Mouse (Mus musculus) stomach, embryonic 15.5 days (tissue): ENCODE measurements around the gene Slc9a3r1. TPM values are rescaled to one million over a fixed set of nuclear protein-coding genes. Genes with fewer than 3 reads are reported as not detected.
A peak's percentile ranks its signal among the peaks of the same experiment; 100 is the strongest.

Source experiments
- ATAC-seq: fragments of 200-750 bp; cut with Nextera tagmentation; 2 replicates; pipeline ENCODE4 v1.8.0; 2017; ENCODE audit warnings: low read depth, moderate number of reproducible peaks, moderate TSS enrichment; ENCODE audit not compliant: insufficient read depth, low FRiP score
- H3K27ac ChIP-seq: fragments of 300-500 bp; sonication (generic); 2 replicates; pipeline ENCODE4 v1.5.1; 2015; ENCODE audit warnings: mild to moderate bottlenecking, inconsistent platforms
- H3K27me3 ChIP-seq: fragments of 300-500 bp; sonication (generic); replicated peaks from 2 replicates; pipeline ENCODE4 v1.6.1; 2015; ENCODE audit warnings: inconsistent platforms
- H3K36me3 ChIP-seq: fragments of 300-500 bp; sonication (generic); 2 replicates; pipeline ENCODE4 v1.6.1; 2015; ENCODE audit warnings: inconsistent platforms
- H3K4me1 ChIP-seq: fragments of 300-500 bp; sonication (generic); 2 replicates; pipeline ENCODE4 v1.6.1; 2015; ENCODE audit warnings: inconsistent platforms
- H3K4me2 ChIP-seq: fragments of 300-500 bp; sonication (generic); 2 replicates; pipeline ENCODE4 v1.6.1; 2015; ENCODE audit warnings: mild to moderate bottlenecking, inconsistent platforms
- H3K4me3 ChIP-seq: fragments of 300-500 bp; sonication (generic); replicated peaks from 2 replicates; pipeline ENCODE4 v1.5.1; 2015; ENCODE audit warnings: inconsistent platforms
- H3K9ac ChIP-seq: fragments of 300-500 bp; sonication (generic); 2 replicates; pipeline ENCODE4 v1.6.1; 2015; ENCODE audit warnings: inconsistent platforms
- H3K9me3 ChIP-seq: fragments of 300-500 bp; sonication (generic); 2 replicates; pipeline ENCODE4 v1.6.1; 2016; ENCODE audit warnings: inconsistent platforms
- WGBS: fragments of 180-500 bp; shearing (Covaris S2); methylation state at CpG from one replicate; pipeline ENCODE4 v1.1.7; 2015; 5-methylcytosine and 5-hydroxymethylcytosine counted together
- polyA plus RNA-seq: library from polyadenylated mRNA; unstranded; fragments of >200 nt; fragmentation: Nextera tagmentation; extraction: Ambion mirVana; gene quantifications from 2 replicates; pipeline ENCODE4 v1.2.1, GENCODE M21; 2015

Slc9a3r1 gene
- polyA plus RNA-seq, 1 experiment from 2014 or later: 142 TPM

GRCm38 (mm10) chr11:115200520-115200919, 37.4 kb downstream of the Slc9a3r1 start:
- WGBS: 89% methylated on average over 4 of the region's 4 CpGs
- H3K4me1 ChIP-seq: no peaks in the 10 kb centered on the region
- no peaks in the 10 kb centered on the region; the same call in 1 of the 2 replicates for H3K27me3 ChIP-seq
- H3K9me3 ChIP-seq: no peaks in the 10 kb centered on the region
- H3K4me2 ChIP-seq: no peak overlapping the region
- no peak for ATAC-seq
- peaks cover 10% of the 10 kb centered on the region; the same call in 1 of the 2 replicates for H3K36me3 ChIP-seq
- no peak overlapping the region for H3K27ac ChIP-seq
- H3K4me3 ChIP-seq: no peak overlapping the region
- H3K9ac ChIP-seq: no peak overlapping the region

- Histone ChIP-seq H3K9ac (no peak overlapping the region), H3K36me3 (peaks cover 9% of the 10 kb centered on the region; the same call in 1 of the 2 replicates), H3K4me3 (no peak overlapping the region), H3K9me3 (no peaks in the 10 kb centered on the region), H3K4me1 (no peaks in the 10 kb centered on the region), H3K27me3 (no peaks in the 10 kb centered on the region; the same call in 1 of the 2 replicates), H3K4me2 (no peak overlapping the region), H3K27ac (no peak overlapping the region)
- ATAC-seq: 0 out of 2 replicates have a peak, but pooled peaks have one; percentile 70
- 14% methylated on average over 12 of the region's 12 CpGs for WGBS
Observed at GRCm38 (mm10) chr11:115202316-115202715, 39.2 kb downstream of the Slc9a3r1 start.

GRCm38 (mm10) chr11:115202756-115203155, 39.6 kb downstream of the Slc9a3r1 start:
- Histone ChIP-seq H3K9ac (no peak overlapping the region), H3K27me3 (no peaks in the 10 kb centered on the region; the same call in 1 of the 2 replicates), H3K4me2 (no peak overlapping the region), H3K27ac (no peak overlapping the region), H3K36me3 (peaks cover 5% of the 10 kb centered on the region; the same call in 1 of the 2 replicates), H3K9me3 (no peaks in the 10 kb centered on the region), H3K4me3 (no peak overlapping the region), H3K4me1 (no peaks in the 10 kb centered on the region)
- 92% methylated on average over 9 of the region's 9 CpGs for WGBS
- ATAC-seq: no peak

GRCm38 (mm10) chr11:115208126-115208525, 45.0 kb downstream of the Slc9a3r1 start:
- Histone ChIP-seq H3K27ac (no peak overlapping the region), H3K4me1 (0 out of 2 replicates have a peak, but pooled peaks cover 5% of the 10 kb centered on the region), H3K9ac (no peak overlapping the region), H3K36me3 (no peaks in the 10 kb centered on the region), H3K4me3 (no peak overlapping the region), H3K9me3 (no peaks in the 10 kb centered on the region), H3K4me2 (no peak overlapping the region), H3K27me3 (no peaks in the 10 kb centered on the region; the same call in 1 of the 2 replicates)
- ATAC-seq: no peak
- WGBS: 69% methylated on average over 12 of the region's 12 CpGs

GRCm38 (mm10) chr11:115208776-115209732, 45.9 kb downstream of the Slc9a3r1 start:
- Histone ChIP-seq H3K9me3 (no peaks in the 10 kb centered on the region), H3K36me3 (no peaks in the 10 kb centered on the region), H3K4me3 (no peak overlapping the region), H3K27me3 (no peaks in the 10 kb centered on the region; the same call in 1 of the 2 replicates), H3K4me1 (0 out of 2 replicates have a peak, but pooled peaks cover 5% of the 10 kb centered on the region), H3K9ac (no peak overlapping the region), H3K27ac (no peak overlapping the region), H3K4me2 (no peak overlapping the region)
- ATAC-seq: no peak
- WGBS: 77% methylated on average over 25 of the region's 25 CpGs

DNA sequence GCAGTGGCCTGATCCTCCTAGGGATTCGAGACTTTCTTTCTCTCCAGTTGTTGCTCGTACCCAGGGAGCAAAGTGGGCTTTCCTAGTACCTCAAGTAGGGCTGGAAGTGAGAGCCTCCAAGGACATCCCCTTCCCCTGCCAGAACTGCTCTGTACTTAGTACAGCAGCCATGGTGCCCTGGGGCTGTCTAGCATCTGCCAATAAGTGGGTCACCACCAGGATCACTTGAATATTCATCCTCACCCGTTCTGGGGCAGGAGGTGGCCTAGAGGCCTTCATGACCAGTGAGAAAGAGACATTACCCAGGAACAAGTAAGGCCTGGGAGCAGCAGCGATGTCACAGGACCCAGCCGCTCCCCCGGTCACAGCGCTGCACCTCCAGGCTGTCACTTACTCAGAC, 46.8 kb downstream of the Slc9a3r1 start:
- no peak overlapping the region for H3K4me3 ChIP-seq
- 74% methylated on average over 7 of the region's 7 CpGs for WGBS

GRCm38 (mm10) chr11:115212116-115212515, 49.0 kb downstream of the Slc9a3r1 start:
- WGBS: 45% methylated on average over 13 of the region's 13 CpGs
- Histone ChIP-seq H3K4me2 (no peak overlapping the region), H3K27ac (no peak overlapping the region), H3K27me3 (no peaks in the 10 kb centered on the region), H3K4me3 (no peak overlapping the region), H3K9me3 (no peaks in the 10 kb centered on the region), H3K4me1 (0 out of 2 replicates have a peak, but pooled peaks cover 5% of the 10 kb centered on the region), H3K9ac (no peak overlapping the region), H3K36me3 (no peaks in the 10 kb centered on the region)
- no peak for ATAC-seq

More for the DNA sequence above, 46.8 kb downstream of the Slc9a3r1 start:
- H3K27me3 ChIP-seq: no peaks in the 10 kb centered on the region; the same call in 1 of the 2 replicates
- H3K27ac ChIP-seq: no peak overlapping the region
- H3K9ac ChIP-seq: no peak overlapping the region
- no peaks in the 10 kb centered on the region for H3K36me3 ChIP-seq
- 0 out of 2 replicates have a peak, but pooled peaks cover 5% of the 10 kb centered on the region for H3K4me1 ChIP-seq
- H3K9me3 ChIP-seq: no peaks in the 10 kb centered on the region
- H3K4me2 ChIP-seq: no peak overlapping the region
- no peak for ATAC-seq

DNA sequence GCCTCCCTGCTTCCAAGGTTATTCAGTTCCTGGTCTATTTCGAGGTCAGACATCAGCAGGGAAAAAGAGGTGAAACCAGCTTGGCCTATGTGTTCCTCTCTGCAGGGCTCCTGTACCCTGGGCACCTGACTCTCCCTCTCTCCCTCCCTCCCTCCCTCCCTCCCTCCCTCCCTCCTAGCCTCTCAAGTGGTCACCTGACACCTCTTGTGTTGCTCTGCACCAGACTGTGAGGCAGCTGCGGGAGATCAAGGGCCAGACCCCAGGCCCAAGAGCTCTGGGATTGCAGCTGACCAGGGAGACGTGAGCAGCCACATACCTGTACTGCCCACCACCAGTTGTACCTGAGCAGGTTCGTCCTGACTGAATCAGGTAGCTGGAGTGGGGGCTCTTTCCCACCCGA, 52.0 kb downstream of the Slc9a3r1 start:
- Histone ChIP-seq H3K36me3 (no peaks in the 10 kb centered on the region), H3K4me3 (no peak overlapping the region), H3K27me3 (0 out of 2 replicates have a peak, but pooled peaks cover 3% of the 10 kb centered on the region), H3K4me1 (0 out of 2 replicates have a peak, but pooled peaks cover 11% of the 10 kb centered on the region), H3K4me2 (no peak overlapping the region), H3K9me3 (no peaks in the 10 kb centered on the region), H3K9ac (no peak overlapping the region), H3K27ac (no peak overlapping the region)
- ATAC-seq: 0 out of 2 replicates have a peak, but pooled peaks have one; percentile 37
- WGBS: 37% methylated on average over 5 of the region's 5 CpGs

DNA sequence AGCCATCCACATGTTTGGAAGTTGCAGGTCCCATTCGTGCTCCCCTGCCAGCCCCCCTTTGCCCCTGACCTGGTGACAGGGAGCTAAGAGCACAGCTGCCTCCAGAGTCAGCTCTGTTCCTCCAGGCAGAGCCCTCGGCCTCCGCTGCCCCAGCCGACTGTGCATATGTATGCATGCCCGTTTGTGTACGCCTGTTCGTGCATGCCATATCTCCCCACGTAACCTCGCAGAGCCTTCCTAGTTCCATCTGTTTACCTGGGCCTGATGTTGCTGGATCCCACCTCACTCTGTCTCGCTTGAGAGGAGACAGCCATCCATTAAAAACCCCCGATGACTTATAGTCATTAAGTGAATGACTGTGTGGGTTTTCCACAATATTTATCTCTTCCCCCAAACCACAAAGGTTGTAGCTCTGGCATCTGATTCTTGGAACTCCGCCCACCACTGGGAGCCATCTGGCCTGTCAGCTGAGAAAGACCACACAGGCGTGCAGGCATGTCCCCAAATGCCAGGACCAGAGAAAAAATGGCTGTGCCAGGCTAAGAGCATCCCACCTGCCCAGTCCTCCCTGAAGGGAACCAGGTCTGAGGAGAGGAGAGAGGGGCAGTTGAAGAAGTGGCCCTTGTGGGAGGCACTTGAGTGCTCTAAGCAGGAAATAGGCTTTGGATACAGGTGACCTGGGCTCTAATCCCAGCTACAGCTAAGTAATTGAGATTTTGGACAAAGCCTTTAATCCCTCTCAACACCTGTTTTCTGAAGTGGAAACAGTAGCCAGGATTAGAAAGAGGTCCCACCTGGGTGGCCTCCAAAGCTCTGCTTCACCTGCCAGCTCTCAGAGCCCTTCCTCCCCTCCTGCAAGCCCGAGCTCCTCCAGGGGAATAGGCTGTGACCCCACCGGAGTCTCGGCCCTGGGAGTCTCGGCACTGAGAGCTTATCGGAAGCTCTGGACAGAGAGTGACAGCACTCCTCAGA, 54.6 kb downstream of the Slc9a3r1 start:
- WGBS: 48% methylated on average over 18 of the region's 18 CpGs
- Histone ChIP-seq H3K4me1 (peaks cover 17% of the 10 kb centered on the region), H3K36me3 (no peaks in the 10 kb centered on the region), H3K4me3 (no peak overlapping the region), H3K9me3 (no peaks in the 10 kb centered on the region), H3K9ac (no peak overlapping the region), H3K27me3 (0 out of 2 replicates have a peak, but pooled peaks cover 3% of the 10 kb centered on the region), H3K4me2 (no peak overlapping the region), H3K27ac (no peak overlapping the region)
- ATAC-seq: no peak

GRCm38 (mm10) chr11:115219263-115219662, 56.1 kb downstream of the Slc9a3r1 start:
- Histone ChIP-seq H3K27me3 (0 out of 2 replicates have a peak, but pooled peaks cover 3% of the 10 kb centered on the region), H3K4me3 (no peak overlapping the region), H3K27ac (no peak overlapping the region), H3K4me1 (peaks cover 18% of the 10 kb centered on the region), H3K4me2 (no peak overlapping the region), H3K36me3 (no peaks in the 10 kb centered on the region), H3K9ac (no peak overlapping the region), H3K9me3 (no peaks in the 10 kb centered on the region)
- 35% methylated on average over 9 of the region's 9 CpGs for WGBS
- no peak for ATAC-seq

- Histone ChIP-seq H3K4me3 (no peak overlapping the region), H3K27me3 (peaks cover 3% of the 10 kb centered on the region; the same call in 1 of the 2 replicates), H3K9me3 (no peaks in the 10 kb centered on the region), H3K9ac (no peak overlapping the region), H3K4me1 (peaks cover 18% of the 10 kb centered on the region), H3K27ac (no peak overlapping the region), H3K36me3 (no peaks in the 10 kb centered on the region), H3K4me2 (no peak overlapping the region)
- WGBS: 84% methylated on average over 10 of the region's 10 CpGs
- ATAC-seq: no peak
Observed at GRCm38 (mm10) chr11:115219685-115220084, 56.5 kb downstream of the Slc9a3r1 start.
